Mouse (Mus musculus) v-Abl transformed pro-B cells (cell line): ENCODE measurements around the gene Zbtb34.

Experiments used
- in situ Hi-C, 2 experiments: fragments of 400-800 bp; cut with MboI; formaldehyde crosslinking; loops; one replicate each; pipeline ENCODE4 v1.15.1; 2025; ENCODE audit not compliant: unreplicated experiment in 2 of 2

Gene Zbtb34

GRCm38 (mm10) chr2:33430771-33431699 lies at the start of gene Zbtb34:
Gene Zbtb34 (minus strand): TSS chr2:33431324.
- in situ Hi-C loops: no loop called here

GRCm38 (mm10) chr2:33477961-33478755 lies 47.0 kb upstream of the Zbtb34 start:
- in situ Hi-C loops: loop anchor here in 1 of 2 experiments (25.0 kb wide), 1 partner anchor 509 kb away; no protein-coding TSS in a partner anchor

GRCm38 (mm10) chr2:33475961-33476360 lies 44.8 kb upstream of the Zbtb34 start:
- in situ Hi-C loops: loop anchor here in 1 of 2 experiments (25.0 kb wide), 1 partner anchor 511 kb away; no protein-coding TSS in a partner anchor

GRCm38 (mm10) chr2:33468466-33469097 lies 37.5 kb upstream of the Zbtb34 start, which contains the start of gene Zbtb43:
Gene Zbtb43 (minus strand): TSS chr2:33468559.
- in situ Hi-C loops: no loop called here

- in situ Hi-C loops: no loop called here
Measured at GRCm38 (mm10) chr2:33467546-33468465, 36.7 kb upstream of the Zbtb34 start.

- in situ Hi-C loops: no loop called here
Measured at GRCm38 (mm10) chr2:33465966-33466365, 34.8 kb upstream of the Zbtb34 start.

GRCm38 (mm10) chr2:33465215-33465614 lies 34.1 kb upstream of the Zbtb34 start:
- in situ Hi-C loops: no loop called here

- in situ Hi-C loops: no loop called here
Measured at GRCm38 (mm10) chr2:33462066-33462465, 30.9 kb upstream of the Zbtb34 start.

GRCm38 (mm10) chr2:33461066-33461465 lies 29.9 kb upstream of the Zbtb34 start:
- in situ Hi-C loops: no loop called here

- in situ Hi-C loops: no loop called here
Measured at GRCm38 (mm10) chr2:33459660-33460059, 28.5 kb upstream of the Zbtb34 start.

- in situ Hi-C loops: no loop called here
Measured at GRCm38 (mm10) chr2:33456696-33457095, 25.6 kb upstream of the Zbtb34 start.

GRCm38 (mm10) chr2:33456242-33456641 lies 25.1 kb upstream of the Zbtb34 start:
- in situ Hi-C loops: no loop called here

GRCm38 (mm10) chr2:33455350-33455749 lies 24.2 kb upstream of the Zbtb34 start:
- in situ Hi-C loops: no loop called here

- in situ Hi-C loops: no loop called here
Measured at GRCm38 (mm10) chr2:33454816-33455215, 23.7 kb upstream of the Zbtb34 start.

GRCm38 (mm10) chr2:33453476-33453875 lies 22.4 kb upstream of the Zbtb34 start:
- in situ Hi-C loops: no loop called here

GRCm38 (mm10) chr2:33452721-33453120 lies 21.6 kb upstream of the Zbtb34 start:
- in situ Hi-C loops: no loop called here

GRCm38 (mm10) chr2:33452140-33452539 lies 21.0 kb upstream of the Zbtb34 start:
- in situ Hi-C loops: no loop called here

- in situ Hi-C loops: no loop called here
Measured at GRCm38 (mm10) chr2:33451038-33451978, 20.2 kb upstream of the Zbtb34 start.
